Mouse (Mus musculus) bone marrow macrophage, adult 2 months (primary cell): ENCODE data around the gene Faf2.

Experiments
- CTCF ChIP-seq: IDR thresholded peaks from 2 replicates; pipeline ENCODE4 v1.5.1; 2012; ENCODE audit warnings: low read depth, mild to moderate bottlenecking, low read length, moderate library complexity
- POLR2A ChIP-seq: IDR thresholded peaks from 2 replicates; pipeline ENCODE4 v1.6.1; 2012; ENCODE audit warnings: mild to moderate bottlenecking, low read depth, low read length, borderline replicate concordance

GRCm38 (mm10) chr13:54609301-54609700 lies 12.3 kb upstream of the Faf2 start:
- TF ChIP-seq CTCF (no peak), POLR2A (no peak)
